Mouse (Mus musculus) heart, adult 2 months (tissue): Measurements from ENCODE around the gene Tspo2. TPM values are rescaled to one million over a fixed set of nuclear protein-coding genes. Genes with fewer than 3 reads are reported as not detected.

Source experiments
- DNase-seq, 2 experiments: peaks; one replicate each; pipeline ENCODE4 v3.0.0; 2021
- H3K27ac ChIP-seq: fragments of 200-600 bp; 2 replicates; pipeline ENCODE4 v1.8.1; 2022
- H3K27me3 ChIP-seq: fragments of 200-500 bp; 2 replicates; pipeline ENCODE4 v1.6.1; 2012; ENCODE audit warnings: mild to moderate bottlenecking, low read length, inconsistent platforms, mixed read lengths; ENCODE audit not compliant: control insufficient read depth, insufficient read depth
- H3K36me3 ChIP-seq: fragments of 200-500 bp; 2 replicates; pipeline ENCODE4 v1.6.1; 2012; ENCODE audit warnings: low read length, inconsistent platforms; ENCODE audit not compliant: control insufficient read depth, insufficient read depth
- H3K4me1 ChIP-seq: fragments of 200-500 bp; 2 replicates; pipeline ENCODE4 v1.6.1; 2011; ENCODE audit warnings: low read length; ENCODE audit not compliant: control insufficient read depth, insufficient read depth
- H3K4me3 ChIP-seq: fragments of 200-600 bp; 2 replicates; pipeline ENCODE4 v1.8.1; 2022
- H3K79me2 ChIP-seq: fragments of 200-500 bp; replicated peaks from 2 replicates; pipeline ENCODE4 v1.6.1; 2012; ENCODE audit warnings: mild to moderate bottlenecking, inconsistent platforms, low read length, moderate library complexity, mixed read lengths; ENCODE audit not compliant: control insufficient read depth, insufficient read depth
- H3K9ac ChIP-seq: fragments of 200-500 bp; 2 replicates; pipeline ENCODE4 v1.6.1; 2012; ENCODE audit warnings: low read depth, mild to moderate bottlenecking, control low read depth, inconsistent platforms, low read length, mixed read lengths
- CTCF ChIP-seq: fragments of 200-600 bp; IDR thresholded peaks from 2 replicates; pipeline ENCODE4 v1.8.1; 2022; ENCODE audit warnings: antibody characterized with exemption, mild to moderate bottlenecking, moderate library complexity
- EP300 ChIP-seq: fragments of 200-500 bp; IDR thresholded peaks from 2 replicates; pipeline ENCODE4 v1.6.1; 2011; ENCODE audit warnings: low read depth, low read length, control low read depth; ENCODE audit not compliant: insufficient read depth
- POLR2A ChIP-seq: fragments of 200-500 bp; IDR thresholded peaks from 2 replicates; pipeline ENCODE4 v1.6.1; 2011; ENCODE audit warnings: mild to moderate bottlenecking, low read depth, low read length, control low read depth; ENCODE audit not compliant: insufficient read depth
- WGBS: fragments of 180-500 bp; shearing (Covaris S2); methylation state at CpG from one replicate; pipeline ENCODE4 v1.1.7; 2018; 5-methylcytosine and 5-hydroxymethylcytosine counted together
- intact Hi-C: fragments of 180-260 bp; cut with DNase I; formaldehyde crosslinking; loops from one replicate; pipeline ENCODE4 v1.15.1; 2025
- long read RNA-seq: library from polyadenylated mRNA; stranded (forward); transcript quantifications from one replicate; pipeline ENCODE4 v2.0.0, GENCODE M21; 2021
- polyA plus RNA-seq: library from polyadenylated mRNA; depleted of rRNA; stranded (reverse); fragments of >200 nt; gene quantifications from 2 replicates; pipeline ENCODE4 v1.2.3, GENCODE M21; 2012; rRNA removed
- total RNA-seq, 2 experiments: library from RNA; stranded (reverse); gene quantifications; 2 replicates each; pipeline ENCODE4 v1.2.3; 2021

Tspo2 gene
- total RNA-seq: 1 to 10 TPM in 1 of 2 experiments, not detected in 1; 1.9 TPM
- polyA plus RNA-seq: 0.82 and 5.4 TPM in 2 replicates
- long read RNA-seq, partial matches to known transcripts: 0 of 1 reads
- long read RNA-seq, other reads (novel, unspliced or antisense): 0 of 1 reads

DNA sequence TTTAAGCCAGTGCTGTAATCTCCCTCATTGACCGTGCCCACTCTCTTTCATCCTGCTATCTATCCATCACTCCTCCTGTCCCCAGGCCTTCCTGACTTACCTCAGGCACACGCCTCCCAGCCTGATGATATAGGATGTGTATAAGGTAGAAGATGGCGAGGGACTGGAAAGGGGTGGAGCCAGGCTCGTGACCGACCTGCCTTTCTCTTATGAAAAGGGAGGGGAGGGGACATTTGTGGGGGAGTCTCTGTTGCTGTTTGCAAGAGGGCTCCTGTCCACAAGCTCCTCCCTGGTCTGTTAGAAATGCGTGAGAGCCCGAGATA, at the start of gene Tspo2:
Gene Tspo2 (minus strand): TSS at position 170 of the 323 bp plus-strand sequence.
- TF ChIP-seq POLR2A (no peak), CTCF (no peak), EP300 (no peak)
- WGBS: 67% methylated on average over 7 of the region's 7 CpGs
- Histone ChIP-seq H3K79me2 (no peaks in the 10 kb centered on the region), H3K9ac (no peak within 1 kb of the TSS), H3K27ac (no peak within 1 kb of the TSS), H3K36me3 (no peaks in the 10 kb centered on the region), H3K4me1 (no peaks in the 10 kb centered on the region), H3K4me3 (no peak within 1 kb of the TSS), H3K27me3 (no peaks in the 10 kb centered on the region)
- intact Hi-C loops: loop anchor here (5.0 kb wide), 1 partner anchor 34 kb away; no protein-coding TSS in a partner anchor
- no peak for DNase-seq

DNA sequence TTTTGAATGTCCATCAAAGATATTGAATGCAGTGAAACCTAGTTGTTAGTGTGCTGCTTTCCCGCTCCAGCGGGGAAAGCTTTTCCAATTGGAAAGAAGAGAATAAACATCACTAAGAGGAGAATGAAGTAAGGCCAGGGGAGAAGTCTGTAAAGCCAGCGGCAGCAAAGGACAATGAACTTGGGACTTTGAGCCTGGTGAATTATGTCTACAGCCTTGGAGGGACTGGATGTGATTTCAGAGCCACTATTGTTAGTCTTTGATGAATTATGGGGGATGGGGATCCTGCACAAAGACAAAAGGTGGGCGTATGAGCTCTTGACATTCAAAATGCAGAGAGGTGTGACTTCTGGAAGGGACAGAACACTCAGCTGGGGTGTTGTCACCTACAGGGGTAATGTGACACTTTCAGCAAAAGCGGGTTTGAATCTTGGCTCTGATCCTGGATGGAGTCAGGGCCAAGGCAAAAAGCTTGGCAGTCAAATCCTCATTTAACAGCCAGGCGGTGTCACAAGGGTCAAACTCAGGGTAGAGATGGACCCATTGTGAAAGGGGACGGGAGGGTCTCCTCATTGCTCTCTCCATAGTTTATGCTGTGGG, 49.6 kb upstream of the Tspo2 start:
- DNase-seq: peak; percentile 40 to 63
- H3K9ac ChIP-seq: no peak overlapping the region
- peaks cover 4% of the 10 kb centered on the region; the same call in 1 of the 2 replicates for H3K4me1 ChIP-seq
- no peak overlapping the region for H3K4me3 ChIP-seq
- no peaks in the 10 kb centered on the region for H3K27me3 ChIP-seq
- no peaks in the 10 kb centered on the region for H3K36me3 ChIP-seq
- 58% methylated on average over 7 of the region's 7 CpGs for WGBS
- intact Hi-C loops: loop anchor here (2.0 kb wide), 1 partner anchor 26 kb away; no protein-coding TSS in a partner anchor
- TF ChIP-seq CTCF: no peak
- 0 out of 2 replicates have a peak, but pooled peaks have one; percentile 37 for TF ChIP-seq EP300
- no peaks in the 10 kb centered on the region for H3K79me2 ChIP-seq
- no peak overlapping the region for H3K27ac ChIP-seq

DNA sequence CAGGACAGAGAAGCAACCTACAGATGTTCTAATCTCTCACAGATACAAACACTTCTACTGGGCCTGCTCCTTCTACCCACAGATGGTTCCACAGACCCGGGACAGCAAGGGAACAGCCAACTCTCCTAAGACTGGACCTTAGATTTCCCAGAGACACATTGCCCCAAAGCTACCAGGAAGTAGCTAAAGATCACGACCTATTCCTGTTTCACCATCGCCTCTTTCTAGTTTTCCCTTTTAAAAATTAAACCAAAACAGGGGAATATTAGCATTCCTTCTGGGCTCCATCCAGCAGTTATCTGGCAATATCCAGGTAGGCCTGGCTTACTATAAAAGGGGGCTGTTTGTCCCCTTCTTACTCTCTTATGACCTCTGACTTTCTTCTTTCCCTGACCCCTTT, 46.7 kb upstream of the Tspo2 start:
- Histone ChIP-seq H3K9ac (no peak overlapping the region), H3K27me3 (no peaks in the 10 kb centered on the region), H3K27ac (no peak overlapping the region), H3K4me1 (peaks cover 3% of the 10 kb centered on the region; the same call in 1 of the 2 replicates), H3K4me3 (no peak overlapping the region), H3K36me3 (no peaks in the 10 kb centered on the region), H3K79me2 (no peaks in the 10 kb centered on the region)
- TF ChIP-seq POLR2A (no peak), EP300 (no peak), CTCF (no peak)
- intact Hi-C loops: no loop called here
- no peak for DNase-seq
- 73% methylated on average over 3 of the region's 3 CpGs for WGBS

DNA sequence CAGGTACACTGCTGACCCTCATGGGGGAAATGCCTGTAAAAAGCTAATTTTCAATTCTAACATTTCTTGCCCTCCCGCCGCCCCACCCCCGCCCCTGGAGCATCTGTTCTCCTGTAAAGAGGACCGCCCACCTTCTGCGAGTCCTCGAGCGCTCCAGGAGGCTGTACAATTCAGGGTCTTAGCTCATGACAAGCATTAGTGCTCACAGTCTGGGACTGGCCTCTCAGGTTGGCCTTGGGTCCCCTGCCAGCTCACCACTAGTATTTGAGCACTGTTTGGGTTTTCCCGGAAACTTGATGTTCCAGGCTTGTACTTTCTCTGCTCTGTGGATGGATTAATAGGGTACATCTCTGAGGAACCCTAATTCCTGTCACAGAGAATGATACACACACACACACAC, 42.7 kb upstream of the Tspo2 start:
- H3K9ac ChIP-seq: no peak overlapping the region
- intact Hi-C loops: no loop called here
- no peak overlapping the region for H3K4me3 ChIP-seq
- TF ChIP-seq EP300: no peak
- no peak for TF ChIP-seq POLR2A
- no peak for TF ChIP-seq CTCF
- H3K4me1 ChIP-seq: no peaks in the 10 kb centered on the region
- 71% methylated on average over 8 of the region's 8 CpGs for WGBS
- no peaks in the 10 kb centered on the region for H3K27me3 ChIP-seq
- H3K36me3 ChIP-seq: no peaks in the 10 kb centered on the region
- no peak for DNase-seq
- no peaks in the 10 kb centered on the region for H3K79me2 ChIP-seq
- no peak overlapping the region for H3K27ac ChIP-seq

DNA sequence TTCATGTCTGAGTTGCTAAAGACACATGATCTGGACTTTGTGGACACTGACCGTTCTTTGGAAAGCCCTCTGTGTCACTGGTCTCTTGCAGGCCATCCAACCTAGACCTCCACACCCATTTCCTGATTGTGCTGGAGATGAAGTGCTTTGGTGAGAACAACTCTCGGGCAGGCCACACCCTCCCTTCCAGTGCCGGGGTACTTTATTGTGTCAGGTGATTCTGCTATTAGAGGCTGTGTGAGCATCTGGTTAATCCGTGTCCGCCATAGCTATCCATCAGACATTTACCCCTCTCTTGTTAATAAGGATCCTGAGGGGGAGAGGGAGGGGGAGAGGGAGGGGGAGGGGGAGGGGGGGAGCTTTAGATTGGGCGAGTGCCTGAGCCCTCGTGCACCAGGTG, 42.3 kb upstream of the Tspo2 start:
- TF ChIP-seq POLR2A: no peak
- no peak for TF ChIP-seq CTCF
- TF ChIP-seq EP300: no peak
- Histone ChIP-seq H3K9ac (no peak overlapping the region), H3K4me1 (no peaks in the 10 kb centered on the region), H3K27ac (no peak overlapping the region), H3K36me3 (no peaks in the 10 kb centered on the region), H3K79me2 (no peaks in the 10 kb centered on the region), H3K27me3 (no peaks in the 10 kb centered on the region), H3K4me3 (no peak overlapping the region)
- intact Hi-C loops: no loop called here
- 55% methylated on average over 7 of the region's 7 CpGs for WGBS
- no peak for DNase-seq

DNA sequence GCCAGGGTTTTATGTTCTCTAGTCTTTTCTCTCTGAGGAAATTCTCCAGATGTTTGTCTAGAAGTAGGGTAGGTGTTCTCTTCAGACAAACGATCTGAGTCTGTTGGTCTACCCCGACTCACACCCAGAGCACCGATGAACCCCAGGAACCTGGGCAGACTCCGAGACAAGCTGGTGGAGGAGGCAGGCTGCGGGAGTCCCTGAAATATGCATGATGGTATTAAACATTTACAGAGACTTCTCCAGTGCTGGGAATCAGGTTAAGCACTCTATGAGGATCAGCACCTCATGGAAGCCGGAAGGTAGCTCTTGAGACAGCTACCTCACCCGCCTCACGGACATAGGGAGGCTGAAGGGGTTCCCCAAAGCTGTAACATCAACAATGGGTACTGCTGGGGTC, 41.3 kb upstream of the Tspo2 start:
- no peaks in the 10 kb centered on the region for H3K79me2 ChIP-seq
- intact Hi-C loops: no loop called here
- no peaks in the 10 kb centered on the region for H3K27me3 ChIP-seq
- TF ChIP-seq POLR2A (no peak), CTCF (no peak), EP300 (no peak)
- WGBS: 89% methylated on average over 8 of the region's 8 CpGs
- H3K4me3 ChIP-seq: no peak overlapping the region
- no peak overlapping the region for H3K9ac ChIP-seq
- no peaks in the 10 kb centered on the region for H3K4me1 ChIP-seq
- no peak overlapping the region for H3K27ac ChIP-seq
- DNase-seq: no peak
- H3K36me3 ChIP-seq: no peaks in the 10 kb centered on the region
